Mouse (Mus musculus) MEL (cell line): ENCODE data around the gene Atad1. TPM values are rescaled to one million over a fixed set of nuclear protein-coding genes. Genes with fewer than 3 reads are reported as not detected.
A peak's percentile ranks its signal among the peaks of the same experiment; 100 is the strongest.

ENCODE experiments used
- DNase-seq: peaks from one replicate; pipeline ENCODE4 v3.0.0; 2011; ENCODE audit warnings: low read depth, low spot score
- H3K27ac ChIP-seq: 2 replicates; pipeline ENCODE4 v1.5.1; 2012; ENCODE audit warnings: low read depth, mild to moderate bottlenecking, control low read depth, low read length, moderate library complexity; ENCODE audit not compliant: control insufficient read depth
- H3K27me3 ChIP-seq, 2 experiments: fragments of 150-350 bp in 1 of 2; sonication (generic) in 1 of 2; 2 replicates each; pipeline ENCODE4 v1.6.1; 2012; ENCODE audit warnings: low read length in 2 of 2, mild to moderate bottlenecking in 2 of 2, improper control_type of control experiment in 1 of 2, moderate library complexity in 1 of 2; ENCODE audit not compliant: insufficient read depth in 2 of 2, control insufficient read depth in 1 of 2
- H3K36me3 ChIP-seq, 2 experiments: 2 replicates each; pipeline ENCODE4 v1.6.1; 2012 to 2014; ENCODE audit warnings: low read length in 2 of 2, improper control_type of control experiment in 1 of 2, inconsistent platforms in 1 of 2, mild to moderate bottlenecking in 1 of 2; ENCODE audit not compliant: insufficient read depth in 2 of 2, control insufficient read depth in 1 of 2
- H3K4me1 ChIP-seq, 2 experiments: fragments of 150-350 bp in 1 of 2; sonication (generic) in 1 of 2; 2 replicates each; pipeline ENCODE4 v1.6.1; 2012; ENCODE audit warnings: low read length in 2 of 2, improper control_type of control experiment in 1 of 2, mild to moderate bottlenecking in 1 of 2; ENCODE audit not compliant: insufficient read depth in 2 of 2, control insufficient read depth in 1 of 2
- H3K4me3 ChIP-seq, 2 experiments: fragments of 150-350 bp in 1 of 2; sonication (generic) in 1 of 2; 2 replicates each; pipeline ENCODE4 v1.5.1; 2012; ENCODE audit warnings: low read depth in 2 of 2, low read length in 2 of 2, mild to moderate bottlenecking in 2 of 2, moderate library complexity in 2 of 2, control low read depth in 1 of 2, improper control_type of control experiment in 1 of 2; ENCODE audit not compliant: control insufficient read depth in 1 of 2, insufficient read depth in 1 of 2
- H3K79me2 ChIP-seq: 2 replicates; pipeline ENCODE4 v1.6.1; 2012; ENCODE audit warnings: mild to moderate bottlenecking, low read length, moderate library complexity; ENCODE audit not compliant: control insufficient read depth, poor library complexity, insufficient read depth
- H3K9ac ChIP-seq: 2 replicates; pipeline ENCODE4 v1.6.1; 2012; ENCODE audit warnings: low read depth, mild to moderate bottlenecking, control low read depth, low read length, moderate library complexity; ENCODE audit not compliant: control insufficient read depth, poor library complexity, severe bottlenecking
- H3K9me3 ChIP-seq: fragments of 150-350 bp; sonication (generic); replicated peaks from 2 replicates; pipeline ENCODE4 v1.6.1; 2012; ENCODE audit warnings: mild to moderate bottlenecking, low read length, improper control_type of control experiment, moderate library complexity; ENCODE audit not compliant: insufficient read depth
- CHD1 ChIP-seq: IDR thresholded peaks from 2 replicates; pipeline ENCODE4 v1.6.1; 2012; ENCODE audit warnings: low read depth, mild to moderate bottlenecking, inconsistent platforms, low read length, improper control_type of control experiment
- CHD2 ChIP-seq: IDR thresholded peaks from 2 replicates; pipeline ENCODE4 v1.6.1; 2011; ENCODE audit warnings: low read length, improper control_type of control experiment
- CTCF ChIP-seq, 3 experiments: IDR thresholded peaks in 2 of 3; conservative IDR thresholded peaks in 1 of 3; 2 replicates each; pipeline ENCODE4 v1.5.1; 2011 to 2012; ENCODE audit warnings: low read length in 3 of 3, low read depth in 2 of 3, mild to moderate bottlenecking in 2 of 3, improper control_type of control experiment in 1 of 3, inconsistent platforms in 1 of 3, mixed read lengths in 1 of 3, moderate library complexity in 1 of 3; ENCODE audit not compliant: control insufficient read depth in 1 of 3, insufficient read depth in 1 of 3, poor library complexity in 1 of 3, severe bottlenecking in 1 of 3
- ELF1 ChIP-seq: IDR thresholded peaks from 2 replicates; pipeline ENCODE4 v1.6.1; 2014; ENCODE audit warnings: low read depth, mild to moderate bottlenecking, inconsistent platforms, low read length, improper control_type of control experiment, moderate library complexity
- ETS1 ChIP-seq: IDR thresholded peaks from 2 replicates; pipeline ENCODE4 v1.6.1; 2012; ENCODE audit warnings: low read depth, mild to moderate bottlenecking, inconsistent platforms, low read length, improper control_type of control experiment, moderate library complexity
- GABPA ChIP-seq: IDR thresholded peaks from 2 replicates; pipeline ENCODE4 v1.6.1; 2012; ENCODE audit warnings: low read depth, mild to moderate bottlenecking, inconsistent platforms, low read length, improper control_type of control experiment, moderate library complexity
- GATA1 ChIP-seq: IDR thresholded peaks from 2 replicates; pipeline ENCODE4 v1.6.1; 2011; ENCODE audit warnings: low read depth, low read length, improper control_type of control experiment
- HCFC1 ChIP-seq: IDR thresholded peaks from 2 replicates; pipeline ENCODE4 v1.6.1; 2012; ENCODE audit warnings: low read depth, mild to moderate bottlenecking, inconsistent platforms, low read length, improper control_type of control experiment, moderate library complexity
- JUND ChIP-seq: IDR thresholded peaks from 2 replicates; pipeline ENCODE4 v1.6.1; 2011; ENCODE audit warnings: low read depth, mild to moderate bottlenecking, improper control_type of control experiment, low read length
- MAFK ChIP-seq: IDR thresholded peaks from 2 replicates; pipeline ENCODE4 v1.6.1; 2011; ENCODE audit warnings: low read depth, mild to moderate bottlenecking, low read length, improper control_type of control experiment, borderline replicate concordance
- MAX ChIP-seq: IDR thresholded peaks from 2 replicates; pipeline ENCODE4 v1.6.1; 2011; ENCODE audit warnings: low read length, improper control_type of control experiment
- MAZ ChIP-seq: IDR thresholded peaks from 2 replicates; pipeline ENCODE4 v1.6.1; 2012; ENCODE audit warnings: low read depth, mild to moderate bottlenecking, inconsistent platforms, low read length, improper control_type of control experiment
- MEF2A ChIP-seq: IDR thresholded peaks from 2 replicates; pipeline ENCODE4 v1.6.1; 2014; ENCODE audit warnings: low read depth, mild to moderate bottlenecking, inconsistent platforms, low read length, improper control_type of control experiment; ENCODE audit not compliant: poor library complexity, insufficient replicate concordance, severe bottlenecking; ENCODE audit errors: extremely low read depth
- MXI1 ChIP-seq: IDR thresholded peaks from 2 replicates; pipeline ENCODE4 v1.6.1; 2011; ENCODE audit warnings: mild to moderate bottlenecking, low read depth, low read length, improper control_type of control experiment
- MYB ChIP-seq: IDR thresholded peaks from 2 replicates; pipeline ENCODE4 v1.6.1; 2011; ENCODE audit warnings: mild to moderate bottlenecking, low read depth, low read length, improper control_type of control experiment
- MYC ChIP-seq: IDR thresholded peaks from 2 replicates; pipeline ENCODE4 v1.6.1; 2011; ENCODE audit warnings: low read depth, mild to moderate bottlenecking, low read length, improper control_type of control experiment, moderate library complexity
- NELFE ChIP-seq: IDR thresholded peaks from 2 replicates; pipeline ENCODE4 v1.6.1; 2011; ENCODE audit warnings: low read depth, low read length, improper control_type of control experiment
- NRF1 ChIP-seq: IDR thresholded peaks from 2 replicates; pipeline ENCODE4 v1.6.1; 2014; ENCODE audit warnings: low read depth, mild to moderate bottlenecking, inconsistent platforms, low read length, improper control_type of control experiment, moderate library complexity; ENCODE audit not compliant: poor library complexity, insufficient read depth, severe bottlenecking
- POLR2A ChIP-seq, 2 experiments: IDR thresholded peaks; 2 replicates each; pipeline ENCODE4 v1.6.1; 2011 to 2012; ENCODE audit warnings: low read length in 2 of 2, mild to moderate bottlenecking in 2 of 2, control low read depth in 1 of 2, improper control_type of control experiment in 1 of 2, low read depth in 1 of 2, moderate library complexity in 1 of 2; ENCODE audit not compliant: control insufficient read depth in 1 of 2, insufficient read depth in 1 of 2, poor library complexity in 1 of 2
- POLR2AphosphoS2 ChIP-seq: IDR thresholded peaks from 2 replicates; pipeline ENCODE4 v1.6.1; 2011; ENCODE audit warnings: low read length, improper control_type of control experiment
- POLR2AphosphoS5 ChIP-seq: IDR thresholded peaks from 2 replicates; pipeline ENCODE4 v1.6.1; 2012; ENCODE audit warnings: low read depth, borderline replicate concordance, mild to moderate bottlenecking, inconsistent platforms, low read length, moderate library complexity, mixed read lengths
- RAD21 ChIP-seq: IDR thresholded peaks from 2 replicates; pipeline ENCODE4 v1.6.1; 2011; ENCODE audit warnings: mild to moderate bottlenecking, low read depth, low read length, improper control_type of control experiment
- RCOR1 ChIP-seq: IDR thresholded peaks from 2 replicates; pipeline ENCODE4 v1.6.1; 2012; ENCODE audit warnings: low read depth, mild to moderate bottlenecking, inconsistent platforms, low read length, improper control_type of control experiment
- SIN3A ChIP-seq: IDR thresholded peaks from 2 replicates; pipeline ENCODE4 v1.6.1; 2012; ENCODE audit warnings: low read length, improper control_type of control experiment, inconsistent platforms
- SMC3 ChIP-seq: IDR thresholded peaks from 2 replicates; pipeline ENCODE4 v1.6.1; 2011; ENCODE audit warnings: low read depth, low read length, improper control_type of control experiment
- TAL1 ChIP-seq: IDR thresholded peaks from 2 replicates; pipeline ENCODE4 v1.6.1; 2012; ENCODE audit warnings: mild to moderate bottlenecking, inconsistent platforms, low read length, moderate library complexity, mixed read lengths
- TBP ChIP-seq: IDR thresholded peaks from 2 replicates; pipeline ENCODE4 v1.8.0; 2011; ENCODE audit warnings: low read depth, low read length, improper control_type of control experiment
- TCF12 ChIP-seq: IDR thresholded peaks from 2 replicates; pipeline ENCODE4 v1.6.1; 2014; ENCODE audit warnings: low read depth, mild to moderate bottlenecking, inconsistent platforms, low read length, improper control_type of control experiment, moderate library complexity
- UBTF ChIP-seq: IDR thresholded peaks from 2 replicates; pipeline ENCODE4 v1.6.1; 2012; ENCODE audit warnings: low read depth, mild to moderate bottlenecking, inconsistent platforms, low read length, improper control_type of control experiment, moderate library complexity, borderline replicate concordance; ENCODE audit not compliant: insufficient read depth
- USF1 ChIP-seq: IDR thresholded peaks from 2 replicates; pipeline ENCODE4 v1.6.1; 2014; ENCODE audit warnings: low read depth, mild to moderate bottlenecking, inconsistent platforms, low read length, improper control_type of control experiment, moderate library complexity
- USF2 ChIP-seq, 2 experiments: IDR thresholded peaks; 2 replicates each; pipeline ENCODE4 v1.6.1; 2011 to 2012; ENCODE audit warnings: improper control_type of control experiment in 2 of 2, low read length in 2 of 2, borderline replicate concordance in 1 of 2, inconsistent platforms in 1 of 2, low read depth in 1 of 2, mild to moderate bottlenecking in 1 of 2; ENCODE audit not compliant: insufficient read depth in 1 of 2
- ZC3H11A ChIP-seq: IDR thresholded peaks from 2 replicates; pipeline ENCODE4 v1.6.1; 2012; ENCODE audit warnings: low read depth, mild to moderate bottlenecking, inconsistent platforms, low read length, improper control_type of control experiment
- ZKSCAN1 ChIP-seq: IDR thresholded peaks from 2 replicates; pipeline ENCODE4 v1.6.1; 2012; ENCODE audit warnings: low read depth, mild to moderate bottlenecking, inconsistent platforms, low read length, improper control_type of control experiment, moderate library complexity
- ZMIZ1 ChIP-seq: IDR thresholded peaks from 2 replicates; pipeline ENCODE4 v1.6.1; 2012; ENCODE audit warnings: low read depth, mild to moderate bottlenecking, inconsistent platforms, low read length, improper control_type of control experiment, moderate library complexity
- ZNF384 ChIP-seq: IDR thresholded peaks from 2 replicates; pipeline ENCODE4 v1.6.1; 2012; ENCODE audit warnings: low read depth, mild to moderate bottlenecking, inconsistent platforms, low read length, improper control_type of control experiment
- polyA plus RNA-seq, 2 experiments: library from polyadenylated mRNA; stranded (reverse) in 1 of 2; unstranded in 1 of 2; fragments of >175 nt in 1 of 2; fragments of >200 nt in 1 of 2; gene quantifications; 2 replicates each; pipeline versions ENCODE4 v1.2.1 to v1.2.4; 2012; ENCODE audit warnings: low replicate concordance in 2 of 2, low read depth in 1 of 2; ENCODE audit not compliant: insufficient read length in 2 of 2, insufficient read depth in 1 of 2, missing spikeins in 1 of 2
- total RNA-seq: library from RNA; depleted of rRNA; stranded (reverse); fragments of 300-350 nt; gene quantifications from 2 replicates; pipeline ENCODE4 v1.2.3, GENCODE M21; 2012

Atad1 gene
- total and polyA plus RNA-seq, 3 experiments: 35.8 to 48.4 TPM; not detected in 1

- H3K4me1 ChIP-seq: peaks cover 0 to 5% of the 10 kb centered on the region in 2 experiments; a peak in 1 of 4 replicates
- H3K9ac ChIP-seq: peak overlapping the region; percentile 88
- DNase-seq: peak; percentile 98
- peak overlapping the region; percentile 75 for H3K27ac ChIP-seq
- H3K36me3 ChIP-seq: peaks cover 0 to 11% of the 10 kb centered on the region in 2 experiments; a peak in 2 of 4 replicates
- peaks cover 32% of the 10 kb centered on the region for H3K79me2 ChIP-seq
- peak overlapping the region; percentile 84 to 95 for H3K4me3 ChIP-seq
- no peaks in the 10 kb centered on the region for H3K27me3 ChIP-seq
- H3K9me3 ChIP-seq: no peaks in the 10 kb centered on the region
- TF ChIP-seq RAD21 (peak; percentile 52), NELFE (peak; percentile 95), POLR2AphosphoS5 (no peak), MAX (peak; percentile 94), POLR2A (IDR thresholded peaks at IDR 0.05; ENCODE audit: control insufficient read depth in 1 of 2, insufficient read depth in 1 of 2, low read depth in 1 of 2, low read length in 2 of 2, poor library complexity in 1 of 2) (peak; percentile 93 to 97), RCOR1 (peak; percentile 34), POLR2AphosphoS2 (peak; percentile 87), ETS1 (peak; percentile 66; the same call in 1 of the 2 replicates), MEF2A (no peak), GABPA (no peak), SMC3 (peak; percentile 44; the same call in 1 of the 2 replicates), JUND (no peak), ZNF384 (no peak), USF2 (IDR thresholded peaks at IDR 0.05; ENCODE audit: borderline replicate concordance in 1 of 2, insufficient read depth in 1 of 2, low read depth in 1 of 2, low read length in 2 of 2) (peak; percentile 61 to 85), NRF1 (peak; percentile 48; the same call in 1 of the 2 replicates), ELF1 (no peak), CHD2 (0 out of 2 replicates have a peak, but pooled peaks have one; percentile 12), SIN3A (peak; percentile 89), TCF12 (peak; percentile 82), MYC (peak; percentile 72; the same call in 1 of the 2 replicates), CHD1 (no peak), ZMIZ1 (peak; percentile 91), ZKSCAN1 (no peak), HCFC1 (peak; percentile 76), MAZ (no peak; the same call in none of the 2 replicates), ZC3H11A (peak; percentile 36; the same call in 1 of the 2 replicates), TBP (peak; percentile 94), UBTF (peak; percentile 52; the same call in 1 of the 2 replicates), USF1 (peak; percentile 97), TAL1 (no peak), MAFK (no peak), CTCF (IDR thresholded peaks at IDR 0.05 in 2 of 3, conservative IDR thresholded peaks at IDR 0.05 in 1 of 3; ENCODE audit: control insufficient read depth in 1 of 3, insufficient read depth in 1 of 3, low read depth in 2 of 3, low read length in 3 of 3, poor library complexity in 1 of 3, severe bottlenecking in 1 of 3) (peak in 2 of 3 experiments; percentile 30 to 47; a peak in 4 of 6 replicates), MXI1 (peak; percentile 89), GATA1 (peak; percentile 45; the same call in 1 of the 2 replicates), MYB (no peak)
Measured at GRCm38 (mm10) chr19:32755792-32756635, 16.4 kb upstream of the Atad1 start.
